Mouse (Mus musculus): Measurements from ENCODE around the gene Zfhx3. TPM values are rescaled to one million over a fixed set of nuclear protein-coding genes. Genes with fewer than 3 reads are reported as not detected.

Zfhx3 gene
- polyA plus RNA-seq, 1 experiment from 2014 or later: 13.9 TPM

GRCm38 (mm10) chr8:108362421-108362820 lies 420.0 kb downstream of the Zfhx3 start:
- H3K4me3 ChIP-seq (replicated peaks): no peak overlapping the region
- no peak overlapping the region for H3K27ac ChIP-seq (replicated peaks)
- 0 out of 2 replicates have a peak, but pooled peaks cover 4% of the 10 kb centered on the region for H3K27me3 ChIP-seq
- 88% methylated on average over 9 of the region's 9 CpGs for WGBS
- no peaks in the 10 kb centered on the region for H3K36me3 ChIP-seq
- H3K9ac ChIP-seq: no peak overlapping the region
- H3K9me3 ChIP-seq (replicated peaks): no peaks in the 10 kb centered on the region
- H3K4me2 ChIP-seq (replicated peaks): no peak overlapping the region
- ATAC-seq (ENCODE audit: insufficient number of reproducible peaks, low FRiP score, low TSS enrichment, low read depth): no peak
- H3K4me1 ChIP-seq: no peaks in the 10 kb centered on the region

GRCm38 (mm10) chr8:108363435-108363834 lies 421.0 kb downstream of the Zfhx3 start:
- Histone ChIP-seq H3K9me3 (replicated peaks) (no peaks in the 10 kb centered on the region), H3K4me2 (replicated peaks) (no peak overlapping the region), H3K4me1 (no peaks in the 10 kb centered on the region), H3K4me3 (replicated peaks) (no peak overlapping the region), H3K27ac (replicated peaks) (no peak overlapping the region), H3K27me3 (0 out of 2 replicates have a peak, but pooled peaks cover 4% of the 10 kb centered on the region), H3K36me3 (no peaks in the 10 kb centered on the region), H3K9ac (no peak overlapping the region)
- no peak for ATAC-seq (ENCODE audit: insufficient number of reproducible peaks, low FRiP score, low TSS enrichment, low read depth)
- 24% methylated on average over 5 of the region's 5 CpGs for WGBS

GRCm38 (mm10) chr8:108363856-108364255 lies 421.4 kb downstream of the Zfhx3 start:
- Histone ChIP-seq H3K27ac (replicated peaks) (no peak overlapping the region), H3K4me3 (replicated peaks) (no peak overlapping the region), H3K4me2 (replicated peaks) (no peak overlapping the region), H3K9me3 (replicated peaks) (no peaks in the 10 kb centered on the region), H3K9ac (no peak overlapping the region), H3K36me3 (no peaks in the 10 kb centered on the region), H3K27me3 (0 out of 2 replicates have a peak, but pooled peaks cover 4% of the 10 kb centered on the region), H3K4me1 (no peaks in the 10 kb centered on the region)
- WGBS: 62% methylated on average over 8 of the region's 8 CpGs
- ATAC-seq (ENCODE audit: insufficient number of reproducible peaks, low FRiP score, low TSS enrichment, low read depth): no peak

GRCm38 (mm10) chr8:108369081-108369480 lies 426.6 kb downstream of the Zfhx3 start:
- H3K4me2 ChIP-seq (replicated peaks): no peak overlapping the region
- H3K4me3 ChIP-seq (replicated peaks): no peak overlapping the region
- no peak overlapping the region for H3K27ac ChIP-seq (replicated peaks)
- 19% methylated on average over 6 of the region's 6 CpGs for WGBS
- H3K4me1 ChIP-seq: peaks cover 3% of the 10 kb centered on the region; the same call in 1 of the 2 replicates
- no peaks in the 10 kb centered on the region for H3K36me3 ChIP-seq
- no peak for ATAC-seq (ENCODE audit: insufficient number of reproducible peaks, low FRiP score, low TSS enrichment, low read depth)
- no peaks in the 10 kb centered on the region for H3K9me3 ChIP-seq (replicated peaks)
- H3K27me3 ChIP-seq: no peaks in the 10 kb centered on the region; the same call in 1 of the 2 replicates
- no peak overlapping the region for H3K9ac ChIP-seq

GRCm38 (mm10) chr8:108370731-108371130 lies 428.3 kb downstream of the Zfhx3 start:
- no peak overlapping the region for H3K4me2 ChIP-seq (replicated peaks)
- H3K27ac ChIP-seq (replicated peaks): no peak overlapping the region
- no peak overlapping the region for H3K4me3 ChIP-seq (replicated peaks)
- no peaks in the 10 kb centered on the region for H3K9me3 ChIP-seq (replicated peaks)
- no peak overlapping the region for H3K9ac ChIP-seq
- ATAC-seq (ENCODE audit: insufficient number of reproducible peaks, low FRiP score, low TSS enrichment, low read depth): no peak
- peaks cover 3% of the 10 kb centered on the region; the same call in 1 of the 2 replicates for H3K4me1 ChIP-seq
- 32% methylated on average over 6 of the region's 6 CpGs for WGBS
- H3K36me3 ChIP-seq: no peaks in the 10 kb centered on the region
- peaks cover 3% of the 10 kb centered on the region; the same call in 1 of the 2 replicates for H3K27me3 ChIP-seq

GRCm38 (mm10) chr8:108373046-108373445 lies 430.6 kb downstream of the Zfhx3 start:
- H3K9me3 ChIP-seq (replicated peaks): no peaks in the 10 kb centered on the region
- no peak overlapping the region for H3K4me2 ChIP-seq (replicated peaks)
- WGBS: 49% methylated on average over 7 of the region's 7 CpGs
- no peak overlapping the region for H3K4me3 ChIP-seq (replicated peaks)
- ATAC-seq (ENCODE audit: insufficient number of reproducible peaks, low FRiP score, low TSS enrichment, low read depth): no peak
- H3K27ac ChIP-seq (replicated peaks): no peak overlapping the region
- peaks cover 3% of the 10 kb centered on the region; the same call in 1 of the 2 replicates for H3K4me1 ChIP-seq
- no peak overlapping the region for H3K9ac ChIP-seq
- peaks cover 3% of the 10 kb centered on the region; the same call in 1 of the 2 replicates for H3K27me3 ChIP-seq
- H3K36me3 ChIP-seq: no peaks in the 10 kb centered on the region

GRCm38 (mm10) chr8:108378036-108378435 lies 435.6 kb downstream of the Zfhx3 start:
- Histone ChIP-seq H3K4me3 (replicated peaks) (no peak overlapping the region), H3K27ac (replicated peaks) (no peak overlapping the region), H3K9ac (no peak overlapping the region), H3K36me3 (no peaks in the 10 kb centered on the region), H3K9me3 (replicated peaks) (no peaks in the 10 kb centered on the region), H3K4me1 (0 out of 2 replicates have a peak, but pooled peaks cover 3% of the 10 kb centered on the region), H3K4me2 (replicated peaks) (no peak overlapping the region), H3K27me3 (peaks cover 7% of the 10 kb centered on the region; the same call in 1 of the 2 replicates)
- ATAC-seq (ENCODE audit: insufficient number of reproducible peaks, low FRiP score, low TSS enrichment, low read depth): no peak
- WGBS: 66% methylated on average over 2 of the region's 2 CpGs

GRCm38 (mm10) chr8:108383121-108383520 lies 440.7 kb downstream of the Zfhx3 start:
- Histone ChIP-seq H3K9ac (no peak overlapping the region), H3K4me2 (replicated peaks) (no peak overlapping the region), H3K4me3 (replicated peaks) (no peak overlapping the region), H3K27ac (replicated peaks) (no peak overlapping the region), H3K9me3 (replicated peaks) (no peaks in the 10 kb centered on the region), H3K4me1 (peaks cover 16% of the 10 kb centered on the region; the same call in 1 of the 2 replicates), H3K27me3 (peaks cover 8% of the 10 kb centered on the region), H3K36me3 (no peaks in the 10 kb centered on the region)
- WGBS: 43% methylated on average over 4 of the region's 4 CpGs
- no peak for ATAC-seq (ENCODE audit: insufficient number of reproducible peaks, low FRiP score, low TSS enrichment, low read depth)

GRCm38 (mm10) chr8:108387160-108387912 lies 444.9 kb downstream of the Zfhx3 start:
- no peak for ATAC-seq (ENCODE audit: insufficient number of reproducible peaks, low FRiP score, low TSS enrichment, low read depth)
- no peaks in the 10 kb centered on the region for H3K9me3 ChIP-seq (replicated peaks)
- H3K4me3 ChIP-seq (replicated peaks): no peak overlapping the region
- no peaks in the 10 kb centered on the region for H3K36me3 ChIP-seq
- no peak overlapping the region for H3K27ac ChIP-seq (replicated peaks)
- 33% methylated on average over 22 of the region's 22 CpGs for WGBS
- H3K4me2 ChIP-seq (replicated peaks): peak overlapping the region; percentile 15
- no peak overlapping the region for H3K9ac ChIP-seq
- peaks cover 21% of the 10 kb centered on the region; the same call in 1 of the 2 replicates for H3K4me1 ChIP-seq
- peaks cover 5% of the 10 kb centered on the region; the same call in 1 of the 2 replicates for H3K27me3 ChIP-seq

GRCm38 (mm10) chr8:108387913-108388274 lies 445.4 kb downstream of the Zfhx3 start:
- no peak overlapping the region for H3K9ac ChIP-seq
- no peak overlapping the region for H3K27ac ChIP-seq (replicated peaks)
- no peaks in the 10 kb centered on the region for H3K9me3 ChIP-seq (replicated peaks)
- peak overlapping the region; percentile 15 for H3K4me2 ChIP-seq (replicated peaks)
- no peak for ATAC-seq (ENCODE audit: insufficient number of reproducible peaks, low FRiP score, low TSS enrichment, low read depth)
- H3K4me1 ChIP-seq: peaks cover 20% of the 10 kb centered on the region; the same call in 1 of the 2 replicates
- peaks cover 5% of the 10 kb centered on the region; the same call in 1 of the 2 replicates for H3K27me3 ChIP-seq
- 55% methylated on average over 8 of the region's 8 CpGs for WGBS
- H3K36me3 ChIP-seq: no peaks in the 10 kb centered on the region
- H3K4me3 ChIP-seq (replicated peaks): no peak overlapping the region

GRCm38 (mm10) chr8:108392909-108393308 lies 450.5 kb downstream of the Zfhx3 start:
- ATAC-seq (ENCODE audit: insufficient number of reproducible peaks, low FRiP score, low TSS enrichment, low read depth): no peak
- Histone ChIP-seq H3K27ac (replicated peaks) (no peak overlapping the region), H3K36me3 (no peaks in the 10 kb centered on the region), H3K4me1 (0 out of 2 replicates have a peak, but pooled peaks cover 6% of the 10 kb centered on the region), H3K4me2 (replicated peaks) (no peak overlapping the region), H3K9me3 (replicated peaks) (no peaks in the 10 kb centered on the region), H3K27me3 (no peaks in the 10 kb centered on the region), H3K4me3 (replicated peaks) (no peak overlapping the region), H3K9ac (no peak overlapping the region)
- WGBS: 71% methylated on average over 9 of the region's 9 CpGs
